Mouse (Mus musculus): ENCODE data around the gene Ifitm2.
"Not testable (repeated sequence)": the region's sequence is repeated elsewhere in the genome, so short reads cannot be mapped to it uniquely, and the experiment has no call there.

Gene Ifitm2

GRCm38 (mm10) chr7:140968710-140969109 lies 12.9 kb upstream of the Ifitm2 start:
- DNase-seq (ENCODE audit: low read depth, low spot score) = not testable (repeated sequence)

GRCm38 (mm10) chr7:140967862-140968591 lies 12.2 kb upstream of the Ifitm2 start:
- no peak for DNase-seq (ENCODE audit: low read depth, low spot score)

- no peak for DNase-seq (ENCODE audit: low read depth, low spot score)
These were observed 11.1 kb upstream of the Ifitm2 start, which contains the start of gene Ifitm1 for GRCm38 (mm10) chr7:140966921-140967320. TSS of gene Ifitm1 (plus strand) at chr7:140967221.

- DNase-seq (ENCODE audit: low read depth, low spot score) = no peak
These were observed 6.9 kb upstream of the Ifitm2 start for GRCm38 (mm10) chr7:140962733-140963132.

GRCm38 (mm10) chr7:140961416-140961815 lies 5.6 kb upstream of the Ifitm2 start:
- no peak for DNase-seq (ENCODE audit: low read depth, low spot score)

GRCm38 (mm10) chr7:140960026-140960425 lies 4.2 kb upstream of the Ifitm2 start:
- DNase-seq (ENCODE audit: low read depth, low spot score) = no peak

- DNase-seq (ENCODE audit: low read depth, low spot score) = no peak
These were observed 3.6 kb upstream of the Ifitm2 start for GRCm38 (mm10) chr7:140959181-140959901.

- DNase-seq (ENCODE audit: low read depth, low spot score) = no peak
These were observed 726 bp upstream of the Ifitm2 start for GRCm38 (mm10) chr7:140956556-140956869.

GRCm38 (mm10) chr7:140955342-140955741 lies 445 bp downstream of the Ifitm2 start:
- no peak for DNase-seq (ENCODE audit: low read depth, low spot score)

GRCm38 (mm10) chr7:140954733-140955071 lies 1.1 kb downstream of the Ifitm2 start:
- no peak for DNase-seq (ENCODE audit: low read depth, low spot score)

GRCm38 (mm10) chr7:140953800-140954732 lies 1.7 kb downstream of the Ifitm2 start:
- no peak for DNase-seq (ENCODE audit: low read depth, low spot score)

- DNase-seq (ENCODE audit: low read depth, low spot score) = no peak
These were observed 2.7 kb downstream of the Ifitm2 start for GRCm38 (mm10) chr7:140953133-140953532.

GRCm38 (mm10) chr7:140952441-140952840 lies 3.3 kb downstream of the Ifitm2 start:
- DNase-seq (ENCODE audit: low read depth, low spot score) = no peak

- DNase-seq (ENCODE audit: low read depth, low spot score) = no peak
These were observed 4.0 kb downstream of the Ifitm2 start for GRCm38 (mm10) chr7:140951765-140952164.

GRCm38 (mm10) chr7:140951051-140951450 lies 4.7 kb downstream of the Ifitm2 start:
- no peak for DNase-seq (ENCODE audit: low read depth, low spot score)

- no peak for DNase-seq (ENCODE audit: low read depth, low spot score)
These were observed 5.8 kb downstream of the Ifitm2 start, which contains the start of gene Ifitm5 for GRCm38 (mm10) chr7:140949824-140950530. TSS of gene Ifitm5 (minus strand) at chr7:140950291.

GRCm38 (mm10) chr7:140949255-140949654 lies 6.5 kb downstream of the Ifitm2 start:
- no peak for DNase-seq (ENCODE audit: low read depth, low spot score)

GRCm38 (mm10) chr7:140948161-140948560 lies 7.6 kb downstream of the Ifitm2 start:
- no peak for DNase-seq (ENCODE audit: low read depth, low spot score)

- DNase-seq (ENCODE audit: low read depth, low spot score) = no peak
These were observed 8.8 kb downstream of the Ifitm2 start for GRCm38 (mm10) chr7:140946980-140947379.

GRCm38 (mm10) chr7:140946311-140946710 lies 9.5 kb downstream of the Ifitm2 start:
- no peak for DNase-seq (ENCODE audit: low read depth, low spot score)

GRCm38 (mm10) chr7:140945247-140945646 lies 10.5 kb downstream of the Ifitm2 start:
- DNase-seq (ENCODE audit: low read depth, low spot score) = no peak

Data from telencephalon, adult 2 months (tissue).